Mouse (Mus musculus): Measurements from ENCODE around the gene Wnt5b. TPM values are rescaled to one million over a fixed set of nuclear protein-coding genes. Genes with fewer than 3 reads are reported as not detected.

Gene Wnt5b
- polyA plus RNA-seq, 1 experiment, result 1.9 TPM

DNA sequence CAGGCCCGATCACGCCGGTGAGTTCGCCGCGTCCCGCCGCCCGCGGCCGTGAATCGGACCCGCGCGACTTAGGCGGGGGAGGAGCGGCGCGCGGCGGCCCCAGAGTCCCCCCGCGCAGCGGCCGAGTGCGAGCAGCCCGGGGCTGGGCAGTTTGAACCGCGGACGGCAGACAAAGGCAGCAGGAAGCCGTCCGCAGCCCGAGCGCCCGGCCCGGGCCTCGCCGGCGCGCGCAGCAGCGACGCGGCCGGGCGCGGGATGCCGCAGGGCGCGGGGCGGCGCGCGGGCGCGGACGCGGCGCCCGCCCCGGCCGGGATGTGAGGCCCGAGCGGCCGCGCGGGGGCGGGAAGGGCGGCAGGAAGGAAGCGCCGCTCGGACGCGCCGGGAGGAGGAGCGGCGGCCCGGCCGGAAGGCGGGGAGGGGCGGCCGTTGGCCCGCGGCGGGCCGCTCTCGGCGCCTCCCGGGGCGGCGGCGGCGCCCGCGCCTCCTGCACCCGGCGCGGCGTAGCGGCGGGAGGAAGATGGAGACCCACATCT, 64.7 kb downstream of the Wnt5b start, which contains the start of gene Fbxl14:
TSS of gene Fbxl14 (plus strand) at position 326 of the 533 bp plus-strand sequence.
- Histone ChIP-seq H3K4me1 (ENCODE audit: control insufficient read depth, insufficient read depth, low read length) (peaks cover 10% of the 10 kb centered on the region), H3K4me3 (ENCODE audit: insufficient read depth, low read length) (peak within 1 kb of the TSS; percentile 93), H3K27ac (ENCODE audit: insufficient read depth, low read length) (peak within 1 kb of the TSS; percentile 99)
- TF ChIP-seq CTCF (IDR thresholded peaks at IDR 0.05; ENCODE audit: extremely low read depth, insufficient read depth, low read length), result no peak
- no peak for TF ChIP-seq POLR2A (IDR thresholded peaks at IDR 0.05; ENCODE audit: extremely low read depth, insufficient read depth, low read length)

DNA sequence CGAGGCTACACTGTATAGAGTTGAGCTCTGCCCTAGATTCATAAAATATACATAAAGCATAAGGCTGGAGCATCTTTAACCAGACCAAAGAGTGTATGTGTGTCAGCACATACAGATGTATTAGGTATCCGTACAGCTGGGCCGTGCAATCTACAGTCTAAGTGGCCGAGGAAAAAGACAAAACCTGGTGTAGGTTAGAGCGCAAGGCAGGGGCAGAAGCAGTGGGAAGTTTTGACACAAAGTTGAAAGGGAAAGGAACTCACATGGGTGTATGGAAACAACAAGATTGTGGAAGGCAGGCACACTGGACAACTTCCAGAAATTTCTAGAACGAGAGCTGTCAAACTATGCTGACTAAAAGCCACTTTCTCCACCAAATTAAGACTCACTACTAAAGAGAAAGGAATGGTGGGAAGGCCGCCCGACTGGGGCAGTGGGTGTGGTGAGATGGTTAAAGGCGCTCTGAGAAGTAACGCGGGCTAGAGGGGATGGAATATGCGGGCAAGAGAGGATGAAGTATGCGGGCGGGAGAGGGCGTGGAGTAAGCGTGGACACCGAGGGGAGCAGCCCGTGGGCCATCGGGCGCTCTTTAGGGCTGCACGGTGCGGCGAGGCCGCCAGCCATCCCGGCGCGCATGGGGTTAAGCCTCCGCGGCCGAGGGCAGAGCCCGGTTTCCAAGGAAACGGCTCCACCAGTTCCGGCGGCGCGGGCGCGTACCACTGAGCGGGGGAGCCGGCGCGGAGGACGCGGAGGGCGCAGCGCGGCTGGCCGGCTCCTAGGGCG, 65.4 kb downstream of the Wnt5b start:
- peak overlapping the region; percentile 99 for H3K27ac ChIP-seq (ENCODE audit: insufficient read depth, low read length)
- peaks cover 9% of the 10 kb centered on the region for H3K4me1 ChIP-seq (ENCODE audit: control insufficient read depth, insufficient read depth, low read length)
- H3K4me3 ChIP-seq (ENCODE audit: insufficient read depth, low read length), result peak overlapping the region; percentile 93
- no peak for TF ChIP-seq CTCF (IDR thresholded peaks at IDR 0.05; ENCODE audit: extremely low read depth, insufficient read depth, low read length)
- 0 out of 2 replicates have a peak, but pooled peaks have one; percentile 27 for TF ChIP-seq POLR2A (IDR thresholded peaks at IDR 0.05; ENCODE audit: extremely low read depth, insufficient read depth, low read length)

DNA sequence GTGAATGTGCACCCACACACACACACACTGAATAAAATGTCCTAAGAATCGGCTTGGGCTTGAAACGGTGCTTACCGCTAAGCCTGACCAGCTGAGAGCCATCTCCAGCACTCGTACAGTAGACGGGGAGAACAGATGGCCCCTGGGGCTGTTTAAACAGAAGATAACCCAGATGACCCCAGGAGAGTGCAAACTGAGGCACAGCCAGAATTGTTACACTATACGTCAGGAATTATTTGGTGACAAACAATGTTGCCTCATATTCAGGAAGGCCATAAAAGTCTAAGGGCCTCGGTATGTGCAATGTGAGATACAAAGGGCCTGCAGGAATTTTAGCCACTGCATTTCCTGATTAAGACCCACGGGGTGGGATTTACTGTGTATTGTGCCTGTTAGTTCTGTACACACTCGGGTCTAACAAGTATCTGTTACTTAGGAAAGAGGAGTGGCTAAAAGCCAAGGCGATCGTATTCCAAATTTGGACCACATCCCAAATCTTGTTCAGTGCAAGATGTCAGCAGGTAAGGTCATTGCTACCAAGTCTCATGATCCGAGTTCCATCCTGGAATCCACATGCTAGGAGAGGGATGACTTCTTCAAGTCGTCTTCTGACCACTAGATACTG, 66.3 kb downstream of the Wnt5b start:
- Histone ChIP-seq H3K27ac (ENCODE audit: insufficient read depth, low read length) (no peak overlapping the region), H3K4me3 (ENCODE audit: insufficient read depth, low read length) (no peak overlapping the region)
- no peak for TF ChIP-seq POLR2A (IDR thresholded peaks at IDR 0.05; ENCODE audit: extremely low read depth, insufficient read depth, low read length)
- no peak for TF ChIP-seq CTCF (IDR thresholded peaks at IDR 0.05; ENCODE audit: extremely low read depth, insufficient read depth, low read length)

DNA sequence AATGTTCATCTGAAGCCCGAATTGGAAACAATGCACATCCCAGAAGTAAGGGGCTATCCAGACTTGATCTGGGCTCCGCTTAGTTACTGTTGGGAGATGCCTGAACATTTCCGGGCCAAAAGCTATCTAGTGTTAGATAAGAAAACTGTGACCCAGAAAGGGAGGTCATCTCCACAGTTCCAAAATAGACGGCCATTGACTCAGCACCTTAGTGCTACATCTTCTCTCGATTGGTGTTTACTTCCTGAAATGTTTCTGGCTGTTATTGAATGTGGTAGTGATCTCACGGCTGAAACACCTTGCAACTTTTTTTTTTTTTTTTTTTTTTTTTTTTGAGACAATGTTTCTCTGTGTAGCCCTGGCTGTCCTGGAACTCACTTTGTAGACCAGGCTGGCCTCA, 68.2 kb downstream of the Wnt5b start:
- Histone ChIP-seq H3K4me1 (ENCODE audit: control insufficient read depth, insufficient read depth, low read length) (peaks cover 1% of the 10 kb centered on the region; the same call in 1 of the 2 replicates), H3K4me3 (ENCODE audit: insufficient read depth, low read length) (no peak overlapping the region), H3K27ac (ENCODE audit: insufficient read depth, low read length) (no peak overlapping the region)
- TF ChIP-seq POLR2A (IDR thresholded peaks at IDR 0.05; ENCODE audit: extremely low read depth, insufficient read depth, low read length) (no peak), CTCF (IDR thresholded peaks at IDR 0.05; ENCODE audit: extremely low read depth, insufficient read depth, low read length) (no peak)

More for the DNA sequence above, 66.3 kb downstream of the Wnt5b start:
- H3K4me1 ChIP-seq (ENCODE audit: control insufficient read depth, insufficient read depth, low read length), result peaks cover 3% of the 10 kb centered on the region; the same call in 1 of the 2 replicates

DNA sequence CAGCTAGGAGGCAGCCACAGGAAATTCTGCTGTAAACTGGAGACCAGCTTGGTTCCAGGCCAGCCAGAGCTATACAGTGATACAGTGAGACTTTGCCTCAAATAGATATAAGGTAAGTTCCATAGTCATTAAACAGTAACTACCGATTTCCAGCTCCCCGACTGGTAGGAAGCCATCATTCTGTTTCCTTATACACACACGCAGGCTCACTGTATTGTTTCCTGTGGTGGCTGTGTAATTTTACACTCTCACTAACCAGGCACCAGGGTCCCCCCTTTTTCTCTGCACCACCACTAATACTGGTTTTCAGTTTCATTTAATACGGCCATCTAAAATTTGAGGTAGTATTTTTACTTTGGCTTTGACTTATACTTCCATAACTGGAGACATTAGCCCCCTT, 70.2 kb downstream of the Wnt5b start:
- TF ChIP-seq POLR2A (IDR thresholded peaks at IDR 0.05; ENCODE audit: extremely low read depth, insufficient read depth, low read length) (no peak), CTCF (IDR thresholded peaks at IDR 0.05; ENCODE audit: extremely low read depth, insufficient read depth, low read length) (no peak)
- Histone ChIP-seq H3K4me1 (ENCODE audit: control insufficient read depth, insufficient read depth, low read length) (0 out of 2 replicates have a peak, but pooled peaks cover 1% of the 10 kb centered on the region), H3K27ac (ENCODE audit: insufficient read depth, low read length) (no peak overlapping the region)

DNA sequence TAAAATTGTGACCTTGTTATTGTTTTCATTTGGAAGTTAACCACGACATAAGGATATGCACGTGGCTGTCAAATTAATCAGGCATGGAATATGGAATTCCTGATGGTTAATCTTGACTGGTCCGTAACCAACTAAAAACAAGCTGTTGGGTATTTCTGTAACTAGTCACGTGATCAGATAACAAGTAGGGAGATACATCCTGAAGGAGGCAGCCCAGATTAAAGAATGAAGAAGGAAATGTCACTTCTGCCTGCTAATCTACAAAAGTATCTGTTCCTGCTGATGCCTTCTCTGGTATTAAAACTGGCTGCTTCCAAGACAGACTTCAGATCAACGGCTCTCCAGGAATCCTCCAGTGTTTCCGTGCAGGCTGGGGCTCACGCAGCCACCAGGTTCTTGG, 70.7 kb downstream of the Wnt5b start:
- Histone ChIP-seq H3K27ac (ENCODE audit: insufficient read depth, low read length) (no peak overlapping the region), H3K4me3 (ENCODE audit: insufficient read depth, low read length) (no peak overlapping the region), H3K4me1 (ENCODE audit: control insufficient read depth, insufficient read depth, low read length) (no peaks in the 10 kb centered on the region)
- TF ChIP-seq CTCF (IDR thresholded peaks at IDR 0.05; ENCODE audit: extremely low read depth, insufficient read depth, low read length) (no peak), POLR2A (IDR thresholded peaks at IDR 0.05; ENCODE audit: extremely low read depth, insufficient read depth, low read length) (no peak)

More for the DNA sequence above, 70.2 kb downstream of the Wnt5b start:
- H3K4me3 ChIP-seq (ENCODE audit: insufficient read depth, low read length), result no peak overlapping the region

DNA sequence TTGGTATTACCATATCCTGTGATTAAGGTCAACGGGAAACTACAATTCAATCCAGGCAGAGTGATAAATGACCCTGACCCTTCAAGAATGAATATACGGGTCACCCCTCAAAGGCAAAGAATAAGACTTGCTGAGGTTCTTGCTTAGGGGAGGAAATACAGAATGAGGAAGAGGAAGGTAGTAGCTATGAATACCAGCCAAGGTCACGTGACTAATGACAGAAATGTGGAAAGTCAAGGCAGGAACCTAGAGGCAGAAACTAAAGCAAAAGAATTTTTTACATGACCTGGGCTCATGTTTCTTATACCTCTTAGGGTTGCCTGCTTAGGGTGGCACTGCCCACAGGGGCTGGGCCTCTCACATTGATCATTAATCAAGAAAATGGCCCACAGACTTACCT, 71.4 kb downstream of the Wnt5b start:
- Histone ChIP-seq H3K4me1 (ENCODE audit: control insufficient read depth, insufficient read depth, low read length) (no peaks in the 10 kb centered on the region), H3K27ac (ENCODE audit: insufficient read depth, low read length) (no peak overlapping the region), H3K4me3 (ENCODE audit: insufficient read depth, low read length) (no peak overlapping the region)
- TF ChIP-seq POLR2A (IDR thresholded peaks at IDR 0.05; ENCODE audit: extremely low read depth, insufficient read depth, low read length), result no peak
- TF ChIP-seq CTCF (IDR thresholded peaks at IDR 0.05; ENCODE audit: extremely low read depth, insufficient read depth, low read length), result no peak

DNA sequence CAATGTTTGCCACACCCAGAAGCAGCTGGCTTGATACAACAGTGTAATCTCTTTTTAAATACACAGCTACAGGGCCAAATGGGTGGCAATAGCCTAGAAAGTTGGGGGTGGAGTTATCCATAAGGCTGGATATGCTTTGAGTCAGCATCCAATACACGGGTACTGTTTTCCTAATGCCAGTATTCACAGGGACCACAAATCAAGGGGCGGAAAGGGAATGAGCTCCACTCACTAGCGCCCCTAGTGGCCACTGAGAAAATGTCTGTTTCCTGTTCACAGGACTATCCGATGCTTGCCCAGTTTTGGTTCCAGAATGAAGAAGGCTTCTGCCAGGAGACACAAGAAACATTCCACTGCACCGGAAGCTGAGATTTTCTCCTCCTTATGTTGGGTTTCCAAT, 72.0 kb downstream of the Wnt5b start:
- no peak for TF ChIP-seq POLR2A (IDR thresholded peaks at IDR 0.05; ENCODE audit: extremely low read depth, insufficient read depth, low read length)
- peak; percentile 63 for TF ChIP-seq CTCF (IDR thresholded peaks at IDR 0.05; ENCODE audit: extremely low read depth, insufficient read depth, low read length)
- Histone ChIP-seq H3K4me3 (ENCODE audit: insufficient read depth, low read length) (no peak overlapping the region), H3K27ac (ENCODE audit: insufficient read depth, low read length) (no peak overlapping the region), H3K4me1 (ENCODE audit: control insufficient read depth, insufficient read depth, low read length) (no peaks in the 10 kb centered on the region)

DNA sequence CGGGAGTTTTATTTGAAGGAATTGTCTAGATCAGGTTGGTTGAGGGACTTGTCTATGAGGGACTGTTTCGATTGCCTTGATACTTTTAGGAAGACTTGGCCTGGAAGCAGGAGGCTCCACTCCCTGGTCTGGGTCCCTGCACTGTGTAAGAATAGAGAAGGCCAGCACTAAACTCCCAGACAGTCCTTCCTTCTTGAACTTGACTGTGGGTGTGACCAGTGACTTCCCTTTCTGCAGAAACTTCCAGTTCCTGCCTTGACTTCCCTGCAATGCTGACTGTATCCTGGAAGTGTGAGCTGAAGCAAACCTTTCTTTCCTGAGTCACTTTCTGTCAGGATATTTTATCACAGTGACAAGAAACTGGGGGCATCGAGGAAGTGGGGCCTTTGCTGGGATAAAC, 73.4 kb downstream of the Wnt5b start:
- H3K4me3 ChIP-seq (ENCODE audit: insufficient read depth, low read length), result no peak overlapping the region
- no peaks in the 10 kb centered on the region for H3K4me1 ChIP-seq (ENCODE audit: control insufficient read depth, insufficient read depth, low read length)
- TF ChIP-seq POLR2A (IDR thresholded peaks at IDR 0.05; ENCODE audit: extremely low read depth, insufficient read depth, low read length) (no peak), CTCF (IDR thresholded peaks at IDR 0.05; ENCODE audit: extremely low read depth, insufficient read depth, low read length) (no peak)
- H3K27ac ChIP-seq (ENCODE audit: insufficient read depth, low read length), result no peak overlapping the region
